Mouse (Mus musculus): ENCODE data around the gene Smurf1. TPM values are rescaled to one million over a fixed set of nuclear protein-coding genes. Genes with fewer than 3 reads are reported as not detected.

The Smurf1 gene
- 2.0 and 2.3 TPM in 2 replicates for polyA plus RNA-seq (2015; fragmentation: Nextera tagmentation; extraction: Ambion mirVana)

DNA sequence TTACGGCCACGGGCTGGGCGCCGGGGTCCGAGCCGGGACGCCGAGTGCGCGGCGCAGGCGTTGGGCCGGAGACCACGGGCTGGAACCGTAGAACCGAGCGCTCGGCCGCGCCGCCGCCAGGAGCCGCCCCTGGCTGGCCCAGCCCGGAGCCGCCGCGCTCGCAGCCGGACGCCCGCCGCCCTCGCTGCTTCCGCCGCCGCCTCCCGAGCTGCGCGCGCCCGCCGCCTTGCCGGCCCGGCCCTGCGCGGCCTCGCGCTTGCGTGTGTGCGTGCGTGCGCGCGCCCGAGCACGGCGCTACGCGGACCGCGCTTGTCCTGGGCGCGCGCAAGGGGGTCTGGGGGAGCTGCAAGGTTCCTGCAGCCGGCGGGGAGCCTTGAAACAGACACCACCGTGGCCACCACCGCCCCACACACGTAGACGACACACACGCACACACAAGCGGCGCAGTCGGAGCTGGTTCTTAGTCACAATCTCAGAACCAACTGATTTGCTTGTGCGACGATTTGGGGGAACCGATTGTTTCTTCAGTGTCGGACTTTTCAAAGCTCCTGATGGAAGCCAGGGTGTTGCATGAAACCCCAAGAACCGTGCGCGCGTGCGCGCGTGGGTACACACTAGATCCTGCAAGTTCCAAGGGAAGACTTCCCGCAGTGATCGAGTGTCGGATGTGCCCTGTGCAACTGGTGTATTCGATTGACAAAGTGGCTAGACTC is at the start of gene Smurf1:
TSS of gene Smurf1 (minus strand) at position 209 of the 713 bp plus-strand sequence.
- H3K27ac ChIP-seq (replicated peaks), result peak within 1 kb of the TSS; percentile 66
- WGBS (ENCODE audit: insufficient replicate concordance), result under 1% methylated on average over 79 of the region's 89 CpGs
- H3K4me3 ChIP-seq (replicated peaks), result peak within 1 kb of the TSS; percentile 68
- peaks cover 23% of the 10 kb centered on the region for H3K4me1 ChIP-seq (replicated peaks)
- H3K9me3 ChIP-seq (replicated peaks), result no peaks in the 10 kb centered on the region
- H3K27me3 ChIP-seq, result peaks cover 40% of the 10 kb centered on the region
- ATAC-seq (ENCODE audit: insufficient read depth), result peak; percentile 67
- no peaks in the 10 kb centered on the region for H3K36me3 ChIP-seq (replicated peaks)
- H3K4me2 ChIP-seq, result peak within 1 kb of the TSS; percentile 82
- H3K9ac ChIP-seq, result peak within 1 kb of the TSS; percentile 55; the same call in 1 of the 2 replicates

DNA sequence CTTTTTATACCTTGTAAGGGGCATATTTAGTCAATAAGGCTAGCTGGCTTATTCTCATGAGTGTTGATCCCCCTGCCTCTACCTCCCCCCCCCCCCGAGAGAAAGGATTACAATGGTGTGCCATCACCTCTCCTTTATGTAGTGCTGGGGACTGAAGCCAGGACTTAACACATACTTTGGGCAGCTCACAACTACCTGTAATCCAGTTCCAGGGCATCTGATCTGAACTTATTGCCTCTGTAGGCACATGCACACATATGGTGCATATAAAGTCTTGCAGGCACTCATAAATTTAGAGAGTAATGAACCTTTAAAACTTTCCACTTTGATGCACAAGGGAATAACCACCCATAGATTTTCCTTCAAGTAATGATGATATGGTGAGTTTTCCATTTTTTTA is 48.6 kb upstream of the Smurf1 start:
- no peaks in the 10 kb centered on the region for H3K27me3 ChIP-seq
- no peak overlapping the region for H3K4me2 ChIP-seq
- H3K9ac ChIP-seq, result no peak overlapping the region
- no peaks in the 10 kb centered on the region for H3K9me3 ChIP-seq (replicated peaks)
- 71% methylated on average over 1 of the region's 1 CpGs for WGBS (ENCODE audit: insufficient replicate concordance)
- no peaks in the 10 kb centered on the region for H3K36me3 ChIP-seq (replicated peaks)
- ATAC-seq (ENCODE audit: insufficient read depth), result no peak
- no peaks in the 10 kb centered on the region for H3K4me1 ChIP-seq (replicated peaks)
- H3K4me3 ChIP-seq (replicated peaks), result no peak overlapping the region
- H3K27ac ChIP-seq (replicated peaks), result no peak overlapping the region

DNA sequence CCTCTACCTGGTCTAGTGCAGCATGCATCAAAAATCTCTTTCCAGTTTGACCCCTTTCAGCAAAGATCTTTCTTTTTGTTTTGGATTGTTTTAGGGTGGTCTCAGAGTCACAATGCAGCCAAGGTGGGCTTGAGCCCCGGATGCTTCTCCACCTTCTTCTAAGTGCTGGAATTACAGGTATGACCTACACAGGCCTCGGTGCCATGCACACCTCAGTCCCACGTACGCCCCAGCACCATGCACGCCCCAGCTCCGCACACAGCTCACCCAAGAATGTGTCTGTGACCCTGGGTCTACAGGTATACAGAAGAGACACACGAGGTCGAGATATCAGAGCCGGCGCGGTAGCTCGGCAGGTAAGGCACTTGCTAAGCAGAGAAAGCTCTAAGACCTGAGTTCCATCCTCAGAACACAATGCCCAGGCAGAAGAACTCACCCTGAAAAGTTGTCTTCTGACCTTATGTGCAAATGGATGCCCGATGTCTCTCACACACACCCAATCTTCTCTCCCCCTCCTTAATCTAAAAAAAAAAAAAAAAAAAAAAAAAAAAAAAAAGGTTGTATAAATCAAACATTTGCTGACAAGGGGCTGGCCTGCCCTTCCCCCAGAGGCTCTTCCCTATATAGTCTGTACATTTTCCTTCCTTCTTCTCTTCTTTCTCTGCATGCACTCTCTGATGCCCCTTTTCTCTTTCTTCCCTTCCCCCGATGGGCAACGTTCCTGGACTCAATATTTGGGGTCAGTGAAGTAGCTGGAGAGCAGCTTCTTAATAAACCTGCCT is 43.4 kb upstream of the Smurf1 start:
- H3K27ac ChIP-seq (replicated peaks), result no peak overlapping the region
- H3K9ac ChIP-seq, result no peak overlapping the region
- H3K9me3 ChIP-seq (replicated peaks), result no peaks in the 10 kb centered on the region
- no peaks in the 10 kb centered on the region for H3K27me3 ChIP-seq
- H3K4me2 ChIP-seq, result no peak overlapping the region
- no peak overlapping the region for H3K4me3 ChIP-seq (replicated peaks)
- 59% methylated on average over 15 of the region's 15 CpGs for WGBS (ENCODE audit: insufficient replicate concordance)
- H3K4me1 ChIP-seq (replicated peaks), result no peaks in the 10 kb centered on the region; the same call in 1 of the 2 replicates
- H3K36me3 ChIP-seq (replicated peaks), result no peaks in the 10 kb centered on the region
- ATAC-seq (ENCODE audit: insufficient read depth), result no peak

DNA sequence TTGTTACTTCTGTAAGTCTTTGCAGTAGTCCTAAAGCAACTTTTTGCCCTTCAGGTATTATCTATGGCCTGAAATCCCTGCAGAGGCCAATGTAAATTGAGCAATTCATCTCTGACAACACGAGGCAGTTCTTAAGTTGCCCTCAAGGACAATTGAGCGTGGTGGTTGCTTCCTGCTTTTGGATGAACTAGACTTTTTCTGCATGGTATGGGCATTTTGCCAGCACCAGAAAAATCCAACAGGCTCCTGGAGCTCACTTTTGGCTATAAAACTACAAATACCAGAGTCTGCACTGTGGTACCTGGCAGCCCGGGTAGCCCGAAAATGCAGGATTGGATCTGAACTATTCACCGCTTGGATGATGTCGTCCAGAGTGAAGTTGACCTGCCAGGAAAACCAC is 39.9 kb upstream of the Smurf1 start:
- H3K9ac ChIP-seq, result no peak overlapping the region
- ATAC-seq (ENCODE audit: insufficient read depth), result no peak
- H3K27me3 ChIP-seq, result no peaks in the 10 kb centered on the region
- 57% methylated on average over 6 of the region's 6 CpGs for WGBS (ENCODE audit: insufficient replicate concordance)
- no peaks in the 10 kb centered on the region for H3K9me3 ChIP-seq (replicated peaks)
- no peak overlapping the region for H3K4me2 ChIP-seq
- H3K4me3 ChIP-seq (replicated peaks), result no peak overlapping the region
- no peaks in the 10 kb centered on the region for H3K36me3 ChIP-seq (replicated peaks)
- H3K4me1 ChIP-seq (replicated peaks), result no peaks in the 10 kb centered on the region; the same call in 1 of the 2 replicates
- no peak overlapping the region for H3K27ac ChIP-seq (replicated peaks)

DNA sequence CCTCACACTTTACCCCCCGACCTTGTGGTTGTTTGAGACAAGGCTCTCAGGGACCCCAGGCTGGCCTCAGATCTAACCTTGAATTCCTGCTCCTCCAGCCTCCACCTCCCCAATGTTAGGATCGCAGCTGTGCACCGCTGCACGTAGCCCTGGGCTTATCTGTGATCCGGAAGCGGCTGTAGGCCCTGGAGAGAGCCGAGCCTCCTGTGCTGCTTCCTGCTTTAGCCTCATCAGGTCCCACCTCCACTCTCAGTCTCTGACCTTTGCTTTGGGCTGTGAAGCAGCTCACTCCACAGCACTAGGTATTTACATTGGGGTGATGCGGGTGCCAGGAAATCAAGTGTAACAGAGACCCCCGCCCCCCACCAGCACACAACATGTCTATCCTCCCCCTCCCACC is 38.8 kb upstream of the Smurf1 start:
- Histone ChIP-seq H3K36me3 (replicated peaks) (no peaks in the 10 kb centered on the region), H3K27ac (replicated peaks) (no peak overlapping the region), H3K4me2 (no peak overlapping the region), H3K4me1 (replicated peaks) (no peaks in the 10 kb centered on the region; the same call in 1 of the 2 replicates), H3K27me3 (no peaks in the 10 kb centered on the region), H3K9me3 (replicated peaks) (no peaks in the 10 kb centered on the region), H3K4me3 (replicated peaks) (no peak overlapping the region), H3K9ac (no peak overlapping the region)
- peak; percentile 56 for ATAC-seq (ENCODE audit: insufficient read depth)
- 52% methylated on average over 9 of the region's 9 CpGs for WGBS (ENCODE audit: insufficient replicate concordance)

DNA sequence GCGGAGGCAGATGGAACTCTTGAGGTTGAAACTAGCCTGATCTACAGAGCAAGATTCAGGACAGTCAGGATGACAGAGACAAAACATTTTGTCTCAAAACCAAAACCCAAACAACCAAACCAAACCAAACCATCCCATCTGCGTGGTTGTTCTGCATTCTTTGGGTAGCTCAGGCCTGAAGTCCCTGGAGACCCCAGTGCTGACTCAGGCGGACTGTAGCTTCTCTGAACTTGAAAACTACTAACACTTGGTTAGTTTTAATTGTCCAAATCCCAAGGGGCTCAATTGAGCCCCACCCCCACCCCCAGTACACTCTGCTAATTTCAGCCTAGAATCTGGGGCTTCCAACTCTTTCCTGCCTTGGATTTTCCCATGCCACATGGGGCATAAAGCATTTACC is 37.7 kb upstream of the Smurf1 start:
- Histone ChIP-seq H3K9me3 (replicated peaks) (no peaks in the 10 kb centered on the region), H3K4me3 (replicated peaks) (no peak overlapping the region), H3K9ac (no peak overlapping the region), H3K36me3 (replicated peaks) (no peaks in the 10 kb centered on the region), H3K27ac (replicated peaks) (no peak overlapping the region), H3K4me1 (replicated peaks) (no peaks in the 10 kb centered on the region; the same call in 1 of the 2 replicates), H3K4me2 (no peak overlapping the region), H3K27me3 (no peaks in the 10 kb centered on the region)
- no peak for ATAC-seq (ENCODE audit: insufficient read depth)
- 54% methylated on average over 3 of the region's 3 CpGs for WGBS (ENCODE audit: insufficient replicate concordance)

DNA sequence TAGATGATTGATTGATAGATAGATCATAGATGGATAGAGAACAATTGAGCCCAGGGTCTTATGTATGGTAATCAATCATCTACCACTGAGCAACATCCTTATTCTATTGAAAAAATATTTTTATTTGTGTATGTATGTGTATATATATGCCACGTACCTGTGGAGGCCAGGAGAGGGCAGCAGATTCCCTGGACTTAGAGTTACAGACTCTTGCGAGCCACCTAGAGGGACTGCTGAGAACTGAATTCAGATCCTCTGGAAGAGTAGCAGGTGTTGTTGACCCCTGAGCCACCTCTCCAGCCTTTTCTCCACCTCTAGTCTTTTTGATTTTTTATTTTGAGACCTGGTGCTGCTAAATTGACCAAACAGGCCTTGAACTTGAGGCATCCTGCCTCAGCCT is 32.8 kb upstream of the Smurf1 start:
- no peak overlapping the region for H3K4me3 ChIP-seq (replicated peaks)
- WGBS (ENCODE audit: insufficient replicate concordance), result 23% methylated on average over 2 of the region's 2 CpGs
- no peak overlapping the region for H3K9ac ChIP-seq
- H3K27ac ChIP-seq (replicated peaks), result no peak overlapping the region
- no peak overlapping the region for H3K4me2 ChIP-seq
- no peaks in the 10 kb centered on the region for H3K27me3 ChIP-seq
- H3K4me1 ChIP-seq (replicated peaks), result no peaks in the 10 kb centered on the region
- H3K9me3 ChIP-seq (replicated peaks), result no peaks in the 10 kb centered on the region
- ATAC-seq (ENCODE audit: insufficient read depth), result no peak
- no peaks in the 10 kb centered on the region for H3K36me3 ChIP-seq (replicated peaks)

DNA sequence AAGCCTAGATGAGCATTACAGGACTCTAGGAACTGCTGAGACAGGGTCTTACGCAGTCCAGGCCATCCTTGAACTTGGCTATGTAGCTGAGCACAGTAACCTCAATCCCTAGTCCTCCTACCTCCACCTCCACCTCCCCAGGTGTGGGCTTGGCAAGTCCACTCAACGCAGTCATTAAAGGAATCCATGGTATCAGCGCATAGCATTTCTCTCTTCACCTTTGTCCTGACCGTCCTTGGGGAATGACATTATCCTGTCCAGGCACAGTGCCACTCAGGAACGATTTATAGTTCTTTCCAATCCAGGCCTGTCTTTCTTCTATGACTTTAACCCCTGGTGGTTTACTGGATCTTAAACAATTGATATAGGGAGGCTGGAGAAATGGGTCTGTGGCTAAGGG is 24.8 kb upstream of the Smurf1 start:
- WGBS (ENCODE audit: insufficient replicate concordance), result 66% methylated on average over 5 of the region's 5 CpGs
- no peaks in the 10 kb centered on the region for H3K27me3 ChIP-seq
- ATAC-seq (ENCODE audit: insufficient read depth), result no peak

DNA sequence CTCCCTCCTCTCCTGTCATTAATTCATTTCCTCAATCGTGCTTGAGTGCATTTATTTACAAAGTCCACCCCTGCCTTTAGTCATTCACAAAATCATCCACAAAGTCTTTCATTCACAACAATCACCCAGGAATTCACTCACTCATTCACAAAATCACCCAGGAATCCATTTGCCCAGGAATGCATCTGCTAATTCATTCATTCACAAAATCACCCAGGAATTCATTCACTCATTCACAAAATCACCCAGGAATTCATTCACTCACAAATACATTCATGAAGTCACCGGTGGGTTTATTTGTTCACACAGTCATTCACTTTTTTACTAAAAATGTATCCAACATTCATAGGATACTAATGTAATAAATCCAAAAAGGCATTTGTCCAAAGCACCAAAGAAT is 24.4 kb upstream of the Smurf1 start:
- no peaks in the 10 kb centered on the region for H3K27me3 ChIP-seq
- H3K4me1 ChIP-seq (replicated peaks), result no peaks in the 10 kb centered on the region
- no peak overlapping the region for H3K4me3 ChIP-seq (replicated peaks)
- H3K36me3 ChIP-seq (replicated peaks), result no peaks in the 10 kb centered on the region
- no peak overlapping the region for H3K4me2 ChIP-seq
- WGBS (ENCODE audit: insufficient replicate concordance), result 59% methylated on average over 2 of the region's 2 CpGs
- no peak overlapping the region for H3K9ac ChIP-seq
- no peak for ATAC-seq (ENCODE audit: insufficient read depth)
- H3K9me3 ChIP-seq (replicated peaks), result no peaks in the 10 kb centered on the region
- no peak overlapping the region for H3K27ac ChIP-seq (replicated peaks)

More for the DNA sequence above, 24.8 kb upstream of the Smurf1 start:
- H3K4me3 ChIP-seq (replicated peaks), result no peak overlapping the region
- no peaks in the 10 kb centered on the region for H3K36me3 ChIP-seq (replicated peaks)
- no peaks in the 10 kb centered on the region for H3K9me3 ChIP-seq (replicated peaks)
- no peak overlapping the region for H3K27ac ChIP-seq (replicated peaks)
- no peak overlapping the region for H3K9ac ChIP-seq
- no peak overlapping the region for H3K4me2 ChIP-seq
- no peaks in the 10 kb centered on the region for H3K4me1 ChIP-seq (replicated peaks)

DNA sequence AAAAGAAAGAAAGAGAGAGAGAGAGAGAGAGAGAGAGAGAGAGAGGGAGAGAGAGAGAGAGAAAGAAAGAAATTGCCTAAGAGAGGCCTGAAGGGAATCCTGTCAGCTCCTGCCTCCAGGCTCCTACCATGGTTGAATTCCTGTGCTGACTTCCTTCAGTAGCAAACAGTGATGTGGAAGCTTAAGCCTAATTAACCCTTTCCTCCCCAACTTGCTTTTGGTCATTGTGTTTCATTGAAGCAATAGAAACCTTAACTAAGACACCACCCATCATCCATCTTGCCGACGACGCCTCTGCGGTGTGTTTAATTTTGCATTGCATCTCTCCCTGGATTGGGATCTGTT is 23.4 kb upstream of the Smurf1 start:
- H3K36me3 ChIP-seq (replicated peaks), result no peaks in the 10 kb centered on the region
- no peak for ATAC-seq (ENCODE audit: insufficient read depth)
- H3K27ac ChIP-seq (replicated peaks), result no peak overlapping the region
- no peak overlapping the region for H3K4me2 ChIP-seq
- H3K9ac ChIP-seq, result no peak overlapping the region
- 77% methylated on average over 4 of the region's 4 CpGs for WGBS (ENCODE audit: insufficient replicate concordance)
- H3K4me1 ChIP-seq (replicated peaks), result no peaks in the 10 kb centered on the region
- H3K9me3 ChIP-seq (replicated peaks), result no peaks in the 10 kb centered on the region
- no peaks in the 10 kb centered on the region for H3K27me3 ChIP-seq
- H3K4me3 ChIP-seq (replicated peaks), result no peak overlapping the region

- no peak overlapping the region for H3K4me3 ChIP-seq (replicated peaks)
- no peak overlapping the region for H3K27ac ChIP-seq (replicated peaks)
- ATAC-seq (ENCODE audit: insufficient read depth), result no peak
These were observed 22.9 kb upstream of the Smurf1 start for GRCm38 (mm10) chr5:144988340-144989060.

More at GRCm38 (mm10) chr5:144988340-144989060, 22.9 kb upstream of the Smurf1 start:
- no peak overlapping the region for H3K9ac ChIP-seq
- H3K27me3 ChIP-seq, result no peaks in the 10 kb centered on the region
- H3K4me1 ChIP-seq (replicated peaks), result no peaks in the 10 kb centered on the region
- no peak overlapping the region for H3K4me2 ChIP-seq
- no peaks in the 10 kb centered on the region for H3K9me3 ChIP-seq (replicated peaks)
- WGBS (ENCODE audit: insufficient replicate concordance), result 34% methylated on average over 9 of the region's 9 CpGs
- no peaks in the 10 kb centered on the region for H3K36me3 ChIP-seq (replicated peaks)
